Mouse (Mus musculus) embryonic fibroblast, embryonic 13.5 days (primary cell): ENCODE data around the gene Apool. TPM values are rescaled to one million over a fixed set of nuclear protein-coding genes. Genes with fewer than 3 reads are reported as not detected.
"Not testable (repeated sequence)": the region's sequence is repeated elsewhere in the genome, so short reads cannot be mapped to it uniquely, and the experiment has no call there.

Experiments
- H3K27ac ChIP-seq: 2 replicates; pipeline ENCODE4 v1.5.1; 2012; ENCODE audit warnings: low read length, control low read depth, inconsistent platforms; ENCODE audit not compliant: insufficient read depth
- H3K4me1 ChIP-seq: 2 replicates; pipeline ENCODE4 v1.6.1; 2011; ENCODE audit warnings: low read length; ENCODE audit not compliant: control insufficient read depth, insufficient read depth
- H3K4me3 ChIP-seq: 2 replicates; pipeline ENCODE4 v1.5.1; 2011; ENCODE audit warnings: mild to moderate bottlenecking, control low read depth, low read length; ENCODE audit not compliant: insufficient read depth
- CTCF ChIP-seq: IDR thresholded peaks from 2 replicates; pipeline ENCODE4 v1.5.1; 2011; ENCODE audit warnings: mild to moderate bottlenecking, control low read depth, low read length, moderate library complexity, borderline replicate concordance; ENCODE audit not compliant: insufficient read depth
- POLR2A ChIP-seq: IDR thresholded peaks from 2 replicates; pipeline ENCODE4 v1.6.1; 2011; ENCODE audit warnings: low read depth, mild to moderate bottlenecking, control low read depth, low read length, moderate library complexity
- polyA plus RNA-seq: library from polyadenylated mRNA; stranded (reverse); fragments of >200 nt; gene quantifications from 2 replicates; pipeline ENCODE4 v1.2.4, GENCODE M21; 2011; ENCODE audit warnings: low read depth; ENCODE audit not compliant: missing spikeins, insufficient read length

Gene Apool
- polyA plus RNA-seq: 25.5 and 30.6 TPM in 2 replicates

GRCm38 (mm10) chrX:112310804-112311530 lies at the start of gene Apool:
TSS of gene Apool (plus strand) at chrX:112311334.
- H3K4me3 ChIP-seq: peak within 1 kb of the TSS; percentile 87
- H3K27ac ChIP-seq: no peak within 1 kb of the TSS
- TF ChIP-seq POLR2A (peak; percentile 74), CTCF (no peak)
- H3K4me1 ChIP-seq: no peaks in the 10 kb centered on the region

GRCm38 (mm10) chrX:112273550-112273949 lies 37.6 kb upstream of the Apool start:
- no peak overlapping the region for H3K27ac ChIP-seq
- no peak for TF ChIP-seq CTCF

GRCm38 (mm10) chrX:112311531-112311887 lies 375 bp downstream of the Apool start:
- no peak overlapping the region for H3K27ac ChIP-seq
- no peaks in the 10 kb centered on the region for H3K4me1 ChIP-seq
- peak overlapping the region; percentile 87 for H3K4me3 ChIP-seq
- TF ChIP-seq CTCF: no peak
- no peak for TF ChIP-seq POLR2A

More at GRCm38 (mm10) chrX:112273550-112273949, 37.6 kb upstream of the Apool start:
- Histone ChIP-seq H3K4me1 (no peaks in the 10 kb centered on the region), H3K4me3 (no peak overlapping the region)

GRCm38 (mm10) chrX:112312094-112312493 lies 960 bp downstream of the Apool start:
- TF ChIP-seq POLR2A: no peak
- no peak for TF ChIP-seq CTCF
- Histone ChIP-seq H3K4me1 (no peaks in the 10 kb centered on the region), H3K27ac (no peak overlapping the region), H3K4me3 (peak overlapping the region; percentile 36)

- no peak for TF ChIP-seq POLR2A
- Histone ChIP-seq H3K27ac (no peak overlapping the region), H3K4me3 (no peak overlapping the region), H3K4me1 (no peaks in the 10 kb centered on the region)
These were observed 9.1 kb downstream of the Apool start for GRCm38 (mm10) chrX:112320273-112320672.

GRCm38 (mm10) chrX:112339486-112339885 lies 28.4 kb downstream of the Apool start:
- TF ChIP-seq POLR2A (no peak), CTCF (no peak)
- Histone ChIP-seq H3K4me1 (no peaks in the 10 kb centered on the region), H3K27ac (no peak overlapping the region), H3K4me3 (no peak overlapping the region)

- no peak overlapping the region for H3K4me3 ChIP-seq
- TF ChIP-seq POLR2A: no peak
- no peak for TF ChIP-seq CTCF
- H3K4me1 ChIP-seq: no peaks in the 10 kb centered on the region
- no peak overlapping the region for H3K27ac ChIP-seq
These were observed 36.6 kb downstream of the Apool start for GRCm38 (mm10) chrX:112347467-112348394.

- no peaks in the 10 kb centered on the region for H3K4me1 ChIP-seq
- TF ChIP-seq CTCF (no peak), POLR2A (no peak)
- H3K27ac ChIP-seq: no peak overlapping the region
- no peak overlapping the region for H3K4me3 ChIP-seq
These were observed 37.3 kb downstream of the Apool start for GRCm38 (mm10) chrX:112348395-112348791.

- TF ChIP-seq CTCF: no peak
- Histone ChIP-seq H3K4me1 (no peaks in the 10 kb centered on the region), H3K4me3 (no peak overlapping the region), H3K27ac (no peak overlapping the region)
These were observed 57.3 kb downstream of the Apool start for GRCm38 (mm10) chrX:112368426-112368825.

GRCm38 (mm10) chrX:112370577-112371410 lies 59.7 kb downstream of the Apool start:
- not testable (repeated sequence) for H3K4me3 ChIP-seq, H3K27ac ChIP-seq, H3K4me1 ChIP-seq
